Mouse (Mus musculus) retina, postnatal 1 day (tissue): Measurements from ENCODE around the gene Slc9a8.

ENCODE experiments used
- DNase-seq: peaks from one replicate; pipeline ENCODE4 v3.0.0-alpha.2; 2012

The Slc9a8 gene

DNA sequence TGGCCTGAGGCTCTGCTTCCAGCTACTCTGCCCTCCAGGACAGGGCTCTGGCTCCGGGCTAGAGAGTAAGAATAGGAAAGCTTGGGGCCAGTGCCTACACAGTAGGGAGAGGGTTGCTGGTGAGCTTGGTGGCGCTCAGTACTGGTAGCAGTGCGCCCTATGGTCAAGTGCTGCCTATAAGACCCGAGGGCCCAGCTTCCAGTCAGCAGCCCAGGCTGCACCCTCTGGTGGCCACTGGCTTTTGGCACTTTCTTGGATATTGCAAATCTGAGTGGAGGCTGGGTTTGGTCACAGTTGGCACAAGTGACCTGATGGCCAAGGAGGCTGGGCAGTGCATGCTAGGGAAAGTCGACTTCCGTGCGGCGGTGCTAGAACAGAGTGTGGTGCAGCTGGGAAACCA is 29.1 kb downstream of the Slc9a8 start:
- DNase-seq: no peak

GRCm38 (mm10) chr2:167453814-167454213 is 32.3 kb downstream of the Slc9a8 start:
- DNase-seq: no peak

GRCm38 (mm10) chr2:167456361-167457020 is 35.0 kb downstream of the Slc9a8 start:
- DNase-seq: no peak

DNA sequence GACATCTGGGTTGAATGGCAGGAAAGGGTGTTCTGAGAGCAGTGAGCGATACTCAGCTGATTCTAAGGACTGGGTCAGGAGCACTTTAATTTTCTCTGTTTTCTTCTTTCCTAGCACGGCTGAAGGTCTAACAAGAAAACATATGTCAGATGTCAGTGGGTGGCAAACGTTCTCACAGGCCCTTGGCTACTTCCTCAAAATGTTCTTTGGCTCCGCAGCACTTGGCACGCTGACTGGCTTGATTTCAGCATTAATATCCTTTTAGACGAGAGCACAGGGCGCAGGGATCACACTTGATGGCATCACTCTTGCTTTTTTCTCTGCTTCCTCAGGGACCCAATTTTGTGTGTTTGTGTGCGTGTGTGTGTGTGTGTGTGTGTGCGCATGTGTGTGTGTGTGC is 35.7 kb downstream of the Slc9a8 start:
- no peak for DNase-seq

DNA sequence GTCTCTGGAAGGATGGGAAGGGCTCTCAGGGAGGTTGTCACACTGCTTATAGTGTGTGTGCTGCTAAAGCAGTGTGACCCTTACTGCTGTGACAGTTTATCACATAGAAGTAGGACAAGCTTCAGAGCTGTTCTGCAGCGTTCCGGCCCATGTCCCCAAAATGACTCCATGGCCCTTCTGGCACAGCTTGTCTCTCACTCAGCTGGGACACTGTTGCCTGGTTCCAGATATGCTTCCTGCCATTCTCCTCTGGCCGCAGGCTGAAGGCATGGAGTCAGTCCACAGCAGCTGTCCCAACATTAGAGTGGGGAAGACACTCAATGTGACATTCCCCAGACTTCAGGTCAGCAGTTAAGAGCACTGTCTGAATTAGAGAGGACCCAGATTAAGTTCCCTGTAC is 37.0 kb downstream of the Slc9a8 start:
- DNase-seq: no peak

DNA sequence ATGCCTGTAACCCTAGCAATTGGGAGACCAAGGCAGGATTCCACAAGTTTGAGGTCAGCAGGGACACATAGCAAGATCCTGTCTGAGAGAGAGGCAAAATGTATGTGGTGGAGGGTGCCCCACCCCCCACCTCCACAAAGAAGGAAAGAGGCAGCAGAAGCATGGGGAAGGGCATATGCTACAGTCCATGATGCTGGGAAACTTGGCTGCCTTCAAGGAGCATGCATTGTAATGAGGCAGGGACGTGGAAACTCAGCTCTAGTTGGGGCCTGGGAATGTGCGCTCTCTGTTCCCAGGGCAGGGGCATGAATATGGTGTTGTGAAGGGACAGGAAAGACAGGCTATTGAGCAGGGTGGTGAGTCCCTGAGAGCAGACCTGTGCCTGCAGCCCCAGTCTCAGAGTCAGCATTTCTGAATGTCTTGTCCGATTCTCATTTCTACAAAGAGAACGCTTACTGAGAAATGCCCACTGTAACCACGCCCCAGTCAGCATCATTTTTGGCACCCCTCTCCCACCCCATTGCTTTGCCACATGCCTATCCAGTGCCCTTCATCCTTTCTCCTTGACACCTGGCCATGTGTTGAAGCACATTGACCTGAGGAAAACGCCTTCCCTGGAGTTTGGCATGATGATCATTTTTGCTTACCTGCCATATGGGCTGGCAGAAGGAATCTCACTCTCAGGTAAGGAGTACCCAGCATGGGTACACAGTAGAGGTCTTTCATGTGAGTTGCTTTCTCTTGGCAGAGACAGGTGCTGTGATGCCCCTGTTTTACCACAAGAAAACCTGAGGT is 37.8 kb downstream of the Slc9a8 start:
- DNase-seq: no peak

- DNase-seq: peak; percentile 72
These were observed 41.4 kb downstream of the Slc9a8 start for GRCm38 (mm10) chr2:167462954-167463353.

GRCm38 (mm10) chr2:167463802-167464201 is 42.3 kb downstream of the Slc9a8 start:
- DNase-seq: no peak

- no peak for DNase-seq
These were observed 44.4 kb downstream of the Slc9a8 start for GRCm38 (mm10) chr2:167465951-167466350.

DNA sequence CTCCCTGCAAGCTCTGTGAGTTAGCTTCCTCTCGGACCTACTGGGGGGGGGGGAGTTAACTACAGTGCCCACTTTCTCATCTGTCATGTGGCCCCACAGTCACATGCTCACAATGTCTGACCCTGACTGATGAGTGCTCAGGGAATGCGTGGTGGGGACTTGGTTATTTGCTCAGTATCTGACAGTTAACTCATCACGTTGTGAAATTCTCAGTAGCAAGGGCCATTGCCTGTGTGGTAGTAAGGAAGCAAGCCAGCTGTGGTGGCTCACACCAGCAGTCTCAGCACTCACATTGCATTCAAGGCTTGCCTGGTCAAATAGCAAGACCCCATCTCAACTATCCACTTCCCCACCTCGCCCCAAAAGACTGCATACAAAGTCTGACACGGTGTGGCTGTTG is 45.7 kb downstream of the Slc9a8 start:
- no peak for DNase-seq

- DNase-seq: no peak
These were observed 46.9 kb downstream of the Slc9a8 start for GRCm38 (mm10) chr2:167468444-167468843.

DNA sequence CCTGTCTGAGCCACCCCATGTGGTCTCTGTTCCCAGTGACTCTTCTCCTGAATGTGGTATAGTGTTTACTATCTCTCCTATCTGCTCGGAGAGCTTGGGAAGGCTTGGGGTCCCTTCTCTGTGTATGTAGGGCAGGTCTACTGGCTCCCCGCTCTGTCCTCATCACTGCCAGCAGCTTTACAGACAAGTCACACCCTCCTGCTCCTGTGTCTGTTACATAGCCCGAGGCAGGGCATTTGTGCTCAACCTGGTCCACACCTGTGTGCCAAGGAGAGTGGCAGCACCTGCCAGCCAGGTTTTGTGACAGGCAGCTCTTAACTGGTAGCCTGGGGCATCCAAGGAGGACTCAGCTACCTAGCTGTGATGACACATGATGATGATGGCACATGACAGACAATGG is 49.1 kb downstream of the Slc9a8 start:
- DNase-seq: no peak

GRCm38 (mm10) chr2:167471585-167471984 is 50.1 kb downstream of the Slc9a8 start:
- no peak for DNase-seq

DNA sequence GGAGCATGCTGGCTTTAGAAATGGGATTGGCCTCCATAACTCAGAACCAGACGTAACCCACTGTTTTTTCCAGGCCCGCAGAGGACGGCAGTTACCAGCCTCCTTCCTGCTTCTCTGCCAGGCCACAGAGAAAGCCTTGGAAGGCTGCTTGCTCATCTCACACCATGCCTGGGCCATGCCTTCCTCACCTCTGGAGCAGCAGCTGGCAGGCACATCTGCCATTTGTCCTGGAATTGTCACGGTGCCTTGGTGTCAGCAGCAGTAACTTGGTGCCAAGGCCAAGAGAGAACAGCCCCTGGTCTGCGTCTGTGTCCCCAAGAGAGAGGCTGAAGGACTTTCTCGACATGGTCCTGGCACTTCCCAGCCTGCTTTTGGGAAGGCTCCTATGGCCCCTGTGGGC is 52.7 kb downstream of the Slc9a8 start:
- no peak for DNase-seq

DNA sequence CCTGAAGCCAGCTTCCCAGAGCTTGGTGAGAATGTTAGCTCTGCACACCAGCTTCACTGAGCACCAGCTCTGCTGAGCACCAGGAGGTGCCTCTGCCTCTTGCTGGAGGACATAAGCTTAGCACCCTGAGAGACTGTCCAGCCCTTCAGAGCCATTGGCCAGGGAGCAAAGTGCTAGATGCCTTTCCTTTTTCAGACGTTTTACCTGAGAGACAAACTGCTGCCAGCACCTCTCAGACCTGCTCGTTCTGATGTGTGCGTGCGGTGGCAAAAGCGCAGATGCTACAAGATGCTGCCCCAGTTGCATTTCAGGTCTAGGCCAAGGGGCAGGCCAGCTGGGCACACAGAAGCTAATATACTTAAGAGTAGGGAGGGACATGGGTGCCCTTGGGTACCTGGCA is 54.1 kb downstream of the Slc9a8 start:
- peak; percentile 7 for DNase-seq

DNA sequence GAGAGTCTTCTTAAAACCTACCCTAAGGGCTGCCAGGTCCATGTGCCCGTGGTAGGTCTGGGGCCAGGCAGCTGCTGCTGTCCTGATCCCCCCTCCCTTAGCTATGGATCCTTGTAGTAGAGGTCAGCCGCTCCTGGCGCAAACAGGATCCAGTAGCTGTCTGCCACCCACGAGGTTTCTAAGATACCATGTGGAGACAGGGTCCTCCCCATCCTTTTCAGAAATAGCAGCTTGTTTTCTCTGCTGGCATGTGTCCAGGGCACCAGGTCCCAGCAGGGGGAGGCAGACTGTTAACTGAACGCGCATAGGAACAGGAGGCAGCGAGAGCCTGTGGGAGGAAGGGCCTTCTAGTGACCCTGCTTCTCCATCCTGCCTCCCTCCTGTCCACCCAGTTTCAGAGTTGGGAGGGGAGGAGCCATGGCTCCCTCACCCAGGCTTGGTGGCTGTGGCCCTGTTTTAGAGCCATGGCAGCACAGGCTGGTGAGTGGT is 54.7 kb downstream of the Slc9a8 start:
- peak; percentile 93 for DNase-seq

DNA sequence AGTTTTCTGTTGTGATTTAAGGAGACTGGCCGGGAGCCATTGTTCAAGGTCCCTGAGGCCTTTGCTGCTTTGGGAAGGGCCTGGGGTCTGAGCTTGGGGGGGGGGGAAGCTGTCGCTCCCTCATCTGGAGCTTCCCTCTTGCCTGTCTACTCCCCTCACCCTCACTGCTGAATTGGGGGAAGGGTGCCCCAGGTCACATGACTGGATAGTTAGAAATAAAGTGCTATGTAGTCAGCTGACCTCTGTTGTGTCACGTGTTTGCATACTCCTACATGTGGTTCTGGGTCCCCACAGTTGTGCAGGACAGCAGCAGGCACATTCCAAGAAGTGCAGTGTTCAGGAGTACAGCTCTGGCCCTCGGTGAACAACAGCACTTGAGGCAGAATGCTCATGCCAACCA is 55.2 kb downstream of the Slc9a8 start:
- DNase-seq: peak; percentile 55

- no peak for DNase-seq
These were observed 56.6 kb downstream of the Slc9a8 start for GRCm38 (mm10) chr2:167478128-167478527.

DNA sequence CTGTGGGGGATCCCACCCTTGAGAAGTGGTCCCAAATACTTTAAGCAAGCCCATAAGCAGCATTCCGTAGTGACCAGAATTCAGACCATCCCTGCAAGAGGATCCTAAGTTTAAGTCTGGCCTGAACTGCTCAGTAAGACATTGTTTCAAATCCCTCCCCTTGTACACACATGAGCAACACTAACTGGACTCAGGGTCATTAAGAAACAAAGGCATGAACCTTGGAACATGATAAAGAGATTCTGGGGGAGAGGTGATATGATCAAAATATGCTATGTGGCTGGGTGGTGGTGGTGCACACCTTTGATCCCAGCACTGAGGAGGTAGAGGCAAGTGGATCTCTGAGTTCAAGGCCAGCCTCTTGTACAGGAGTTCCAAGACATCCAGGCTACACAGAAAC is 58.0 kb downstream of the Slc9a8 start:
- DNase-seq: no peak

GRCm38 (mm10) chr2:167482681-167483080 is 61.2 kb downstream of the Slc9a8 start:
- no peak for DNase-seq

DNA sequence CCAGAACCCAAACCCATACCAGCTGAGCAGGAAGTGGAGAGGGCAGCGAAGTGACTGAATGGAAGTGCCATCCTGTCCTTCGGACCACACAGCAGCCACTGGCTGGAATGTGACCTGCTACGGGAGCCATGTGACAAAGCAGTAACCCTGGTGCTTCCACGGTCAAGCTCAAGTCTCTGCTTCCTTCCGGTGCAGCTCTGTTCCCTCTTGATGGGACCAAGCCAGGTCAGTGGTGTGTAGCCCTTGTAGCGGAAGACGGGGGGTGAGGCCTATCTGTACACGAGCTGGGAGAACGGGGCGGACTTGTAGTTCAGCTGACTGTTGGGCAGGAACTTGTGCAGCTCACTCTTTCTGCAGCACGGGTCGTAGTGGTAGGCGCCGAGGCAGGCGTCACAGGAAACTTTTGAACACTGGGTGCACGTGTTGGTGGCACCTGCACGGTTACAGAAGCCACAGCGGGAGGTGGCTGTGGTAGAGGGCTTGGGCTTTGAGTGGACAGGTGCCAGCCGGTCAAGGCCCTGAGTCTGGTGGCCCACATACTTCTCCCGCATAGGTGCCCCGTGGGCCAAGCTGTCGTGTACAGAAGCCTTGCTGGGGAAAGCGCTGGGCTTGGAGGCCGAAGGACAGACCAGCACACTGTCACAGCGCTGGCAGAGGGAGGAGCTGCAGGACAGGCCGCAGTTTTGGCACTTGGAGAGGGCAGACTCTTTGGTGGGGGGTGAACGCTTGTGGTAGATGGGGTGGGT is 61.7 kb downstream of the Slc9a8 start:
- DNase-seq: no peak

- DNase-seq: no peak
These were observed 62.4 kb downstream of the Slc9a8 start for GRCm38 (mm10) chr2:167483827-167484410.

DNA sequence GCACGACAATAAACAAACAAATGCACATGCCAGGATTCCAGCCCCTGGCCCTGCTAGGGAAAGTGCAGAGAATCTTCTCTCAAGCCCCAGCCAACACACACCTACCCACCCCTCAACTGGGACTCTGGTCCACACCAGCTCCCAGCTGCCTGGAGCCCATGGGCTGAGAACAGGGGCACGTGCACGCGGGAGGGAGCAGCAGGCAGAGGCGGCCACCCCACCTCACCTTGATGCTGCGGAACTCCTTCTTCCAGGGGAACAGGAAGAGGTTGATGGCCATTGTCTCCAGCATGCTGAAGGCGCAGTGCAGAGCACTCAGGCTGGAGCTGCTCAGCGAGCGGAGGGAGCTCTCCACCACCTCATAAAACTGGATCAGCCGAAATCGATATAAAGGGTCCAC is 63.4 kb downstream of the Slc9a8 start:
- no peak for DNase-seq
